Comparison of ENCODE assay signal across 10 mouse cellular contexts in genomic region chr14:52021138-52021529, GRCm38 (mm10). TPM values are rescaled to one million over a fixed set of nuclear protein-coding genes. Genes with fewer than 3 reads are reported as not detected.
DNase-seq lines count a peak whose midpoint lies in the region; ATAC-seq and TF ChIP-seq lines count a peak whose summit lies in the region.
"Had no signal": no experiment of that assay in that cellular context is flagged by ENCODE, and none has a peak within 500 bp of the region (broad histone marks: within the 10 kb centered on the region; RNA-seq: fewer than 3 reads in every experiment).

No protein-coding gene starts in this region.

- no peak overlapping the region; the same call in 1 of the 2 replicates for H3K9ac ChIP-seq in kidney, postnatal 0 days (ENCODE audit: low read depth, low read length)
- peak overlapping the region; percentile 93; the same call in 1 of the 2 replicates for H3K9ac ChIP-seq in intestine, embryonic 16.5 days (ENCODE audit: low read depth, low read length)

- 48% methylated on average over 4 of the region's 4 CpGs for WGBS in kidney, postnatal 0 days
- 58% methylated on average over 4 of the region's 4 CpGs for WGBS in intestine, embryonic 16.5 days

- DNase-seq in kidney, postnatal 0 days (ENCODE audit: low spot score), result no peak
- DNase-seq in kidney, postnatal 4 days, result no peak
- no peak for DNase-seq in embryo, embryonic 10 days (ENCODE audit: low spot score)
- DNase-seq in urinary bladder, adult 2 months (ENCODE audit: low spot score), result no peak
- no peak for DNase-seq in adrenal gland, postnatal 25 days

- H3K9me3 ChIP-seq in kidney, postnatal 0 days (replicated peaks; ENCODE audit: low read length), result no peaks in the 10 kb centered on the region
- no peaks in the 10 kb centered on the region for H3K9me3 ChIP-seq in intestine, embryonic 16.5 days (ENCODE audit: control insufficient read depth, low read length)

- ATAC-seq in kidney, postnatal 0 days (replicated peaks; ENCODE audit: low FRiP score, low read depth), result no peak
- ATAC-seq in intestine, embryonic 16.5 days, result no peak

- H3K4me3 ChIP-seq in kidney, postnatal 0 days (replicated peaks; ENCODE audit: low read depth, low read length), result no peak overlapping the region
- no peak overlapping the region for H3K4me3 ChIP-seq in embryonic fibroblast, embryonic 13.5 days (ENCODE audit: insufficient read depth, low read length)
- H3K4me3 ChIP-seq in intestine, embryonic 16.5 days (ENCODE audit: low read length), result no peak overlapping the region
- H3K4me3 ChIP-seq in myocyte, result peak overlapping the region; percentile 53

- peak overlapping the region; percentile 74 for H3K4me2 ChIP-seq in kidney, postnatal 0 days (ENCODE audit: low read length)
- peak overlapping the region; percentile 71; the same call in 1 of the 2 replicates for H3K4me2 ChIP-seq in intestine, embryonic 16.5 days (ENCODE audit: low read depth, low read length)
- peak overlapping the region; percentile 93 for H3K4me2 ChIP-seq in myocyte (ENCODE audit: low read depth)

- TF ChIP-seq CTCF in kidney, postnatal 0 days (IDR thresholded peaks at IDR 0.05; ENCODE audit: low read depth), result no peak
- TF ChIP-seq CTCF in embryonic fibroblast, embryonic 13.5 days (IDR thresholded peaks at IDR 0.05; ENCODE audit: borderline replicate concordance, insufficient read depth, low read length), result no peak

- peaks cover 25% of the 10 kb centered on the region for H3K4me1 ChIP-seq in kidney, postnatal 0 days (replicated peaks; ENCODE audit: insufficient read depth, low read length)
- H3K4me1 ChIP-seq in embryonic fibroblast, embryonic 13.5 days (ENCODE audit: control insufficient read depth, insufficient read depth, low read length), result peaks cover 10% of the 10 kb centered on the region
- H3K4me1 ChIP-seq in intestine, embryonic 16.5 days (ENCODE audit: control insufficient read depth, insufficient read depth, low read length), result peaks cover 26% of the 10 kb centered on the region

- H3K79me2 ChIP-seq in myocyte (ENCODE audit: control insufficient read depth, insufficient read depth), result no peaks in the 10 kb centered on the region

- peak overlapping the region; percentile 100 for H3K27ac ChIP-seq in kidney, postnatal 0 days
- peak overlapping the region; percentile 96; the same call in 1 of the 2 replicates for H3K27ac ChIP-seq in embryonic fibroblast, embryonic 13.5 days (ENCODE audit: insufficient read depth, low read length)
- peak overlapping the region; percentile 99; the same call in 1 of the 2 replicates for H3K27ac ChIP-seq in intestine, embryonic 16.5 days (ENCODE audit: low read length)

- no peaks in the 10 kb centered on the region for H3K36me3 ChIP-seq in kidney, postnatal 0 days (ENCODE audit: insufficient read depth, low read length)
- H3K36me3 ChIP-seq in intestine, embryonic 16.5 days (ENCODE audit: control insufficient read depth, insufficient read depth, low read length), result no peaks in the 10 kb centered on the region
- no peaks in the 10 kb centered on the region for H3K36me3 ChIP-seq in myocyte (ENCODE audit: control insufficient read depth, insufficient read depth)

- no peaks in the 10 kb centered on the region for H3K27me3 ChIP-seq in kidney, postnatal 0 days (ENCODE audit: insufficient read depth, low read length)
- no peaks in the 10 kb centered on the region for H3K27me3 ChIP-seq in intestine, embryonic 16.5 days (replicated peaks; ENCODE audit: control insufficient read depth, insufficient read depth, low read length)
- no peaks in the 10 kb centered on the region for H3K27me3 ChIP-seq in myocyte (ENCODE audit: control insufficient read depth, insufficient read depth, insufficient read length)

- no peak for TF ChIP-seq POLR2A in embryonic fibroblast, embryonic 13.5 days (IDR thresholded peaks at IDR 0.05; ENCODE audit: low read depth, low read length)
- no peak for TF ChIP-seq POLR2A in myocyte (IDR thresholded peaks at IDR 0.05; ENCODE audit: insufficient read length, low read depth)

- H3ac ChIP-seq in myocyte (ENCODE audit: control insufficient read depth, insufficient read length), result no peak overlapping the region

TF ChIP-seq in myocyte, 11 proteins besides CTCF, POLR2A, EP300 and RAD21:
- TF ChIP-seq REST (IDR thresholded peaks at IDR 0.05; ENCODE audit: insufficient read depth, insufficient read length) (no peak), MYOD1 (IDR thresholded peaks at IDR 0.05; ENCODE audit: control insufficient read depth in 1 of 3, insufficient read length in 2 of 3, low read depth in 2 of 3) (no peak), TCF3 (IDR thresholded peaks at IDR 0.05; ENCODE audit: insufficient read length, low read depth) (no peak), MYOG (IDR thresholded peaks at IDR 0.05; ENCODE audit: control insufficient read depth in 1 of 3, insufficient read depth in 1 of 3, insufficient read length in 2 of 3, low read depth in 2 of 3) (no peak), E2F4 (IDR thresholded peaks at IDR 0.05; ENCODE audit: insufficient read depth) (no peak), POLR2AphosphoS2 (IDR thresholded peaks at IDR 0.05; ENCODE audit: insufficient read length, low read depth) (no peak), SRF (IDR thresholded peaks at IDR 0.05; ENCODE audit: control insufficient read depth, insufficient read length, low read depth) (no peak), CEBPB (IDR thresholded peaks at IDR 0.05; ENCODE audit: insufficient read depth, poor library complexity, severe bottlenecking) (no peak)

RNA-seq across cellular contexts. Expression of gene Zfp219, which starts 0.6 kb away (rescaled TPM):
- 34.0 and 35.8 TPM in 2 replicates for polyA plus RNA-seq in kidney, postnatal 0 days (2015; fragmentation: Nextera tagmentation; extraction: Ambion mirVana)
- 27.5 and 33.1 TPM in 2 replicates for polyA plus RNA-seq in embryonic fibroblast, embryonic 13.5 days (2011; ENCODE audit: insufficient read length, low read depth, missing spikeins)
- polyA plus RNA-seq in intestine, embryonic 16.5 days (2015; fragmentation: Nextera tagmentation; extraction: Ambion mirVana), result 19.7 and 20.5 TPM in 2 replicates
- polyA plus RNA-seq in myocyte (2012; fragmentation: generic; extraction: Trizol), result 13.6 TPM
- 105 and 107 TPM in 2 replicates for polyA plus RNA-seq in urinary bladder, adult 2 months (2012; rRNA removed)
- total RNA-seq in adrenal gland, postnatal 25 days (2021), result 58.4 and 63.3 TPM in 2 replicates

RNA-seq across cellular contexts. Expression of gene Tmem253, which starts 5.7 kb away (rescaled TPM):
- polyA plus RNA-seq in kidney, postnatal 0 days (2015; fragmentation: Nextera tagmentation; extraction: Ambion mirVana), result 1.7 and 2.3 TPM in 2 replicates
- polyA plus RNA-seq in embryonic fibroblast, embryonic 13.5 days (2011; ENCODE audit: insufficient read length, low read depth, missing spikeins), result 0.95 TPM in 1 of 2 replicates, not detected in the other
- polyA plus RNA-seq in intestine, embryonic 16.5 days (2015; fragmentation: Nextera tagmentation; extraction: Ambion mirVana), result 99.0 and 118 TPM in 2 replicates
- polyA plus RNA-seq in myocyte (2012; fragmentation: generic; extraction: Trizol), result 0.34 TPM
- polyA plus RNA-seq in urinary bladder, adult 2 months (2012; rRNA removed), result 1.1 and 1.5 TPM in 2 replicates
- total RNA-seq in adrenal gland, postnatal 25 days (2021), result 0.97 and 1.8 TPM in 2 replicates

RNA-seq across cellular contexts. Expression of gene Olfr221, which starts 21.1 kb away (rescaled TPM):
- polyA plus RNA-seq in kidney, postnatal 0 days (2015; fragmentation: Nextera tagmentation; extraction: Ambion mirVana), result not detected in 2 replicates
- polyA plus RNA-seq in embryonic fibroblast, embryonic 13.5 days (2011; ENCODE audit: insufficient read length, low read depth, missing spikeins), result not detected in 2 replicates
- not detected in 2 replicates for polyA plus RNA-seq in intestine, embryonic 16.5 days (2015; fragmentation: Nextera tagmentation; extraction: Ambion mirVana)
- polyA plus RNA-seq in myocyte (2012; fragmentation: generic; extraction: Trizol), result not detected
- polyA plus RNA-seq in urinary bladder, adult 2 months (2012; rRNA removed), result not detected in 2 replicates
- total RNA-seq in adrenal gland, postnatal 25 days (2021), result not detected in 2 replicates
- polyA plus RNA-seq: activated CD4-positive, CD25-positive, alpha-beta regulatory T cell, adult 4 months; thymus, adult 2 months had no signal

RNA-seq across cellular contexts. Expression of gene Arhgef40, which starts 36.6 kb away (rescaled TPM):
- 58.0 and 61.3 TPM in 2 replicates for polyA plus RNA-seq in kidney, postnatal 0 days (2015; fragmentation: Nextera tagmentation; extraction: Ambion mirVana)
- polyA plus RNA-seq in embryonic fibroblast, embryonic 13.5 days (2011; ENCODE audit: insufficient read length, low read depth, missing spikeins), result 109 and 119 TPM in 2 replicates
- 52.0 and 53.0 TPM in 2 replicates for polyA plus RNA-seq in intestine, embryonic 16.5 days (2015; fragmentation: Nextera tagmentation; extraction: Ambion mirVana)
- 35.0 TPM for polyA plus RNA-seq in myocyte (2012; fragmentation: generic; extraction: Trizol)
- 44.4 and 53.8 TPM in 2 replicates for polyA plus RNA-seq in urinary bladder, adult 2 months (2012; rRNA removed)
- 55.7 and 59.3 TPM in 2 replicates for total RNA-seq in adrenal gland, postnatal 25 days (2021)
- polyA plus RNA-seq: activated CD4-positive, CD25-positive, alpha-beta regulatory T cell, adult 4 months had no signal

Comparison
In these comparisons a context has a peak if more than half of its experiments do, and no peak if none do; other contexts are left out.
1. RNA of gene Tmem253, which starts 5.7 kb away (polyA plus RNA-seq): 99.0 to 118 TPM in intestine, embryonic 16.5 days; 1.7 to 2.3 TPM in kidney, postnatal 0 days, 1.1 to 1.5 TPM in urinary bladder, adult 2 months, 0.95 TPM in embryonic fibroblast, embryonic 13.5 days and 0.34 TPM in myocyte (single experiment); every median in the first group is over 10 times any median in the second.
2. Peak in every context shown above with its lines, with median percentiles within 50 percentile points of each other: H3K27ac ChIP-seq and H3K4me2 ChIP-seq.